Mouse (Mus musculus) adrenal gland, adult 2 months (tissue): ENCODE measurements at regions not wholly inside any gene's neighbourhood (a gene's known extent, or its start where the extent isn't known, plus 50 kb on each side); places are given as distances from the start of the nearest gene placed in this dataset.

Experiments
- DNase-seq: peaks from one replicate; pipeline ENCODE4 v3.0.0; 2021

GRCm38 (mm10) chr4:127636934-127637333 is 279.0 kb upstream of the Gjb5 start:
- DNase-seq: no peak

- DNase-seq: no peak
These were observed 277.3 kb upstream of the Gjb5 start for GRCm38 (mm10) chr4:127635262-127635661.

GRCm38 (mm10) chr4:127619870-127620269 is 261.9 kb upstream of the Gjb5 start:
- peak; percentile 35 for DNase-seq

- DNase-seq: peak; percentile 7
These were observed 254.8 kb upstream of the Gjb5 start for GRCm38 (mm10) chr4:127612761-127613160.

DNA sequence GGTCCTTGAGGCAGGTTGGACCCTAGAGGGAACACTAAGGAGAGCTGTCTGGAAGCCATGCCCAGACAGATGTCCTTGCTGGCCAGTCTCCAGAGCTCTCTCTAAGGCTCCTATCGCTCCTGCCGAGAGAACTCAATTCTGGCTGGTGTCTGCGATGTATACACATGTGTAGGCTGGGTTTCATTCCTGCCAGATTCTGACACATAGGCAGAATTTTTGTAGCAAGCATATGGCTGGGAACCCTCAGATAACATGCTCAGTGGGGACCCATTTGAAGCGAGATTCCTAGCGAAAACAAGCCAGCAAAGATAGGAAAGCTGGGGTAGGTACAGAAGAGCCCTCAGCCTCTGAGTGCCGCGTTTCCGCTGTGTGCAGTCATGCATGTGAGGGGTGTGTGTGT is 242.9 kb upstream of the Gjb5 start:
- no peak for DNase-seq

DNA sequence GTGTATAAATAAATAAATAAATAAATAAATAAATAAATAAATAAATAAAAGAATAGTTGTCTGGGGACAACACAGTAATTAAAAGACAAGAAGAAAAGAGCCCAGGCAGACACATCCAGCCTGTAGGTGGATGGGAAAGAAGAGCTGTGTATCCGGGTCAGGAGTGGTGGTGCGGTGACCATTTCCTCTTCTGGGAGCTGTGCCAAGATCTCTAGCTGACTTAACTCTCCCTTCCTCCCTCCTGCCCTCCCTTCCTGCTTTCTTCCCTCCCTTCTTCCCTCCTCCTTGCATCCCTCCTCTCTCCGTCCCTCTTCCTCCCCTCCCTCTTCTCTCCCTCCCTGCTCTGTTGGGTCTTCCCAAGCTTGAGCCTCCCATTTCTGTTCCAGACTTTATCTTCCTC is 240.6 kb upstream of the Gjb5 start:
- DNase-seq: no peak

- DNase-seq: no peak
These were observed 236.1 kb upstream of the Gjb5 start for GRCm38 (mm10) chr4:127594081-127594480.

- DNase-seq: no peak
These were observed 233.6 kb upstream of the Gjb5 start for GRCm38 (mm10) chr4:127591540-127591939.

DNA sequence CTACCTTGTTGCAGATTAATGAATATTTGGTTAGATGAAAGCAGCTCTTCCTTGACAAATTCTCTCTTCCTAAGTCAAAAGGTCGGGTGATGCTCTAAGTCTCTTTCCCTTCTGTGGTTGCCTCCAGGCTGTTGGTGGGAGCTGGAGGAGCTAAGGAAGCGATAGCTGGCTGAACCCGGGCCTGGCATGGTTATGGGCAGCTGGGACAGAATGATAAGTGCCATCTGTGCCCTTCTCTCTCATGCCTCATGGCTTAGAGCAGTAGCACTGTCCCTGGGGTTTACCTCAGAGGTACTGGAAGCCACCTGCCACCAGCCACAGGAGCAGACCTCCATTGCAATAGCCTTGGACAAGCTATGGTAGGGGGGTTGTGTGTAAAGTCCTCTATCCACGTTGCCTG is 228.8 kb upstream of the Gjb5 start:
- no peak for DNase-seq

DNA sequence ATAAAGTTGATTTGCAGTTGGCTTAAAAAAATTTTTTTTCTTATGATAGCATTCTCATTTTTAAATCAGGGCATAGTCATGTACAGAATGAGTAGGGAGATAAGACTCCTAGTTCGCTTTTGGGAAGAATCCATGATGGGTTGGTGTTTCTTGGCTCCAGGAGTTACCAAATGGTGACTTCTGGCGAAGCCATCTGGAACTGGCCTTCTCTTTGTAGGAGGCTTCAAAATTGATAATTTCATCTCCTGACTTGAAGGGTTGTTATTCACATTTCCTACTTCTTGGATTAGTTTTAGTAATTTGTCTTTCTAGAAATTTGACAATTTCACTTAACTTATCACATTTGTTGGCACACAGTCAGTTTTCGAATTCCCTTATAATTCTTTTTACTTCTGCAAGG is 218.5 kb upstream of the Gjb5 start:
- DNase-seq: no peak

GRCm38 (mm10) chr4:127562602-127563001 is 204.6 kb upstream of the Gjb5 start:
- no peak for DNase-seq

GRCm38 (mm10) chr4:127558572-127558971 is 200.6 kb upstream of the Gjb5 start:
- no peak for DNase-seq

DNA sequence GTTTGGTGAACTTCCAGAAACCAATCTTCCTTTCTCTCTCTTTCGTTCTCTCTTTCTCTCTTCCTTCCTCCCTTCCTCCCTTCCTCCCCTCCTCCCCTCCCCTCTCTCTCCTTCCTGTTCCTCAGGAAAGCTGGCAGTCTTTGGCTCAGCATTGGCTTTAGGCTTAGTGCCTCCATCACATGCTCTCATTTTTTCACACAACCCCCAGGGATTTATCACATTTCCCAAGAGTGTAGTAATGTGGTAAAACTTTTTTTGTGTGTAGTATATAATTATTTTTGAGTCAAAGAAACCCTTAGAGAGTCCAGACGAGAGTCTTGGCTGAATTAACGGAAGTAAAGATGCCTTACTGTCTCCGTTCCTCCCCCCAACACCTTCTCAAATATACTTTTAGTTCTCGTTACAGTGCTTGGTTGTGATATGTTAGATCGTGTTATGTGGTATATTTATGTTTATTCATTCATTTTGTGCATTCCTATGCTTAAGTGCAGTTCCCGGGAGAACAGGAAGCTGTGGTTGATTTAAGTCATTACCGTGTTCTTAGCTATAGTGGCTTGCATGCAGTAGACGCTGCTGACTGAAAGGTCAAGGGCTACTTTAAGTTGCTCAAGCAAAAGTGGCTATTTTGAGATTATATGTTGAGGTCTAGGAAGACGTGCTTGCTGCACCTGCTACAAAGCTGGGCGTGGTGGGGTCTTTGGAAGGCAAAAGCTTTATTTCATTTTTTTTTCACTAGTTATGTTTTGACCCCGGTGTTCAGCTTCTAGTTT is 194.7 kb upstream of the Gjb5 start:
- DNase-seq: no peak

DNA sequence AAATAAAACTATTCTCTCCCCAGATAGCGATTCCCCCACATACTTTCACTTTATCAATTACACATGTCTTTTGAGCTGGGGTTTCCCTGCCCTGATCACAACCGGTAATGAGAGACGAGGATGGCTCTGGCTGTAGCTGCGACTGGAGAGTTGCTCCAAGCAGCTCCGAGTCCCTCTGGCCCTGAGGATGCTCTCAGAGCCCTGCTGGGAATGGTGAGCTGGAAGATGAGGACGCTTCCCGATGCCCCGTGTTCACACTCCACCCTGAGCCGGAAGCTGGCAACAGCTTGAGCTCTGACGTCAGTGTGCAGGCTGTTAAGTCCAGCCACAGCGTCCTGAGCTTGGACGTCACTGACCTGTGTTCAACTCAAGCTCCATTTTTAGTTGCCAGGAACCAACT is 191.6 kb upstream of the Gjb5 start:
- no peak for DNase-seq

GRCm38 (mm10) chr4:127549018-127549417 is 191.0 kb upstream of the Gjb5 start:
- no peak for DNase-seq

GRCm38 (mm10) chr4:127545106-127545505 is 187.1 kb upstream of the Gjb5 start:
- no peak for DNase-seq

DNA sequence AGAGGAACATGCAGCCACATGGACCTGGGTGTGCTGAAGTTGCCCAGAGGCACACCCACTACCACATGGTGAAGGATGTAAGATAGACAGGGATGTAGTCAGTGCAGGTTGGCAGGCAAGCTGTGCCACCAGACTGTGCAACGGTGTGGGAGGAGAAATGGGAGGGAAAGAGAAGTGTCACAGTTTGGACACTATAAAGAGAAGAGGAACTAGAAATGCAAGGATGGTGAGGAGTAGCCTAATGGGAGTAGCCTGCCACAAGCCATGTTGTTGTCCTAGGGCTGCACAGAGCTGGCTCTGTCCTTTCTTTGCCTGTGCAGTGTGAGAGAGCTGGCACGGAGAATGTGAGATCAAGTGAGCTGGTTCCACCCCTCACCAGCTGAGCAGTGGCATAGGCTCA is 185.3 kb upstream of the Gjb5 start:
- DNase-seq: no peak

- no peak for DNase-seq
These were observed 184.8 kb upstream of the Gjb5 start for GRCm38 (mm10) chr4:127542771-127543170.

DNA sequence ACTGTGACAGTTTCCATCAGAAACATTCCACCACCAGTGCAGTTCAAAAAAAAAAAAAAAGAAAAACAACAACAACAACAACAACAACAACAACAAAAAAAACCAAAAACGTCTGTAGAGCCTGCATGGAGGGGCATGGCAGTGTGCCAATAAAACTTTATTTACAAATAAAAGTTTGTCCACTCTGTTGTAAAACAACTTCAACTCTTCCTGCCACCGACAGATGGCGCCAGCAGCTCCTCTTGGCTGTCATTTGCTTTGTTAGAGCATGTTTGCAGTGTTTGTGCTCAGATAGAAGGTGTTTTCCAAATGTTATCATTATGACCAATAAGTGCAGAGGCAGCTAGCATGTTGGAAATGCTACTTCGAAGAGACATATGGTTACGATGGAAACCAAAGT is 179.0 kb upstream of the Gjb5 start:
- DNase-seq: no peak

DNA sequence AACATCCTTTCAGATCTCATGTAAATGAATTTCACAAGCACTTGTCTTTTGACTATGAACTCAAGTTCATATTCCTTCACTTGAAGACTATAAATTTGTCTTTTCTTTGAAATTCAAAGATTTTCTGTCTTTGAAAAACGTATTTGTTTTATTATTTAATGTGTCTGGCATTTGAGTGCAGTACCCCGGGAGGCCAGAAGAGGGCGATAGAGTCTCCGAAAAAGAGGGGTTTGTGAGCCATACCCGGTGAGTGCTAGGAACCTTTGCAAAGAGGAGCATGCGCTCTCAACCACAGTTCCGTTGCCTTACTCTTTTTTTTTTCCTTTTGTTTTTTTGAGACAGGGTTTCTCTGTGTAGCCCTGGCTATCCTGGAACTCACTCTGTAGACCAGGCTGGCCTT is 177.6 kb upstream of the Gjb5 start:
- DNase-seq: no peak

DNA sequence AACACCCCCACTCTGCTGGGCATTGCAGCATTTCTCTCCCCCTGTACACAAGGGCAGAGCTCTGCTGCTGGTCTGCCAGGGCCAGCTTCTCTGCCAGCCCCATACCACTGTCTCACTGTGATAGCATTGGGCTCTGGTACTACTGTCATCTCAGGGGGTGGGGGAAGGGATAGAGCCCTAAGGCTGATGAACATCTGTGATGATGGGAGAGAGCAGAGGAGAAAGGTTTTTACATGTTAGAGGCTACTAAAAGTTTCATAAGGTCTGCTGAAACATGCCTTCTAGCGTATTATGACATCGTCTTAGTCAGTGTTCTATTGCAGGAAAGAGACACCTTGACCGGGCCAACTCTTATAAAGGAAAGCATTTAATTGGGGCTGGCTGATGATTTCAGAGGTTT is 176.4 kb upstream of the Gjb5 start:
- no peak for DNase-seq

- DNase-seq: no peak
These were observed 175.7 kb upstream of the Gjb5 start for GRCm38 (mm10) chr4:127533726-127534125.

DNA sequence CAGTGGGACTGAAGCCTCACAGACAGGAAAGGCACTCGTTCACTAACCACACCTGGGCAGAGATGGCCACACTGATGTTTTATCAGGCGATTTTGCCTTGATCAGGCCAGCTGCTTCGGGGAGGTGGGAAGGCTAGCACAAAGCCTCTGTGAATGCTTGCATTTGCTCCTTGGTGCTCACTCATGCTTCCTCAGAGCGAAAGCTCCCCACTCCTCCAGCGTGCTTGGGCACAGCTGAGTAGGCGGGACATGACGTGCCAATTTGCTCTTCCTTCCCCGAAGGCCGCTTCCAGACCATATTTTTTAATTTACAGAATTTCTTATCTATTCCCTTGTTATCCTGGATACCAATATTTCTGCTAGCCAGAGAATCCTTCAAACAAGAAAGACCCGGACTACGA is 172.8 kb upstream of the Gjb5 start:
- no peak for DNase-seq

DNA sequence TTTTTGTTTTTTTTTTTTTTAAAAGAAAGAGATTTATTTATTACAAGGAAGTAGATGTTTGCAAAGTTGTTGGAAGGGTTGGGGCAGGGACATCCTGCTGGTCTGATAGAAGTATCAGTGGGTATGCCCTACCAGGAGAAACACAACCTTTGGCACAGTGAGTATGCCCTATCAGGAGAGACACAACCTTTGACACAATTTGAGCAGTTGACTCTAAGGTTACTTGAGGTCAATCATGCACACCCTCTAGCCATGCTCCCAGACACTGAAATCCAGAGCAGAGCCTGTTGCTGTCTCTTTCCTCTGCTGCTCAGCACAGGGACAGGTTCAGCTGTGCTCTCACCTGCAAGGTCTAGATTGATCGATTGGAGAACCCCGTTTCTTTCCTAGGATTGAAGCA is 164.2 kb upstream of the Gjb5 start:
- DNase-seq: no peak

DNA sequence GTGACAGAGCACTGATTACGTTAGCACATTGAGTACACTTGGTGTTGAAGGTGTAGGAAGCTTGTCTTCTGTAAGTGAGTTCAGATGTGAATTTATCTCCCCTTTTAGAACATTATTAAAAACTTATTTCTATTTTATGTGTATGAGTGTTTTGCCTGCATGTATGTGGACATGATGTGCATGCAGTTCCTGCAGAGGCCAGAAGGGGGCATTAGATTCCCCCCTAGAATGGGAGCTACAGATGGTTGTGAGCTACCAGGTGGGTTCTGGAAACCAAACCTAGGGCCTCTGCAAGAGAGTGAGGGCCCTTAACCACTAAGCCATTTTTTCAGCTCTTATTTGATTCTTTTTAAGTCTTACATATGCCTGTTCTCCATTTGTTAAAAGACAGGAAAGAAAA is 160.0 kb upstream of the Gjb5 start:
- DNase-seq: no peak
